Mouse (Mus musculus) small intestine, adult 2 months (tissue): Measurements from ENCODE around the gene Six5. TPM values are rescaled to one million over a fixed set of nuclear protein-coding genes. Genes with fewer than 3 reads are reported as not detected.
A peak's percentile ranks its signal among the peaks of the same experiment; 100 is the strongest.
"Not testable (repeated sequence)": the region's sequence is repeated elsewhere in the genome, so short reads cannot be mapped to it uniquely, and the experiment has no call there.

Experiments used
- H3K27ac ChIP-seq: fragments of 200-500 bp; 2 replicates; pipeline ENCODE4 v1.5.1; 2012; ENCODE audit warnings: low read depth, low read length, control low read depth, inconsistent platforms; ENCODE audit not compliant: insufficient read depth
- H3K27me3 ChIP-seq: fragments of 200-500 bp; 2 replicates; pipeline ENCODE4 v1.6.1; 2012; ENCODE audit warnings: mild to moderate bottlenecking, moderate library complexity, low read length, inconsistent platforms; ENCODE audit not compliant: control insufficient read depth, insufficient read depth
- H3K36me3 ChIP-seq: fragments of 200-500 bp; 2 replicates; pipeline ENCODE4 v1.6.1; 2012; ENCODE audit warnings: mild to moderate bottlenecking, low read length, control low read depth, inconsistent platforms; ENCODE audit not compliant: control insufficient read depth, insufficient read depth
- H3K4me1 ChIP-seq: fragments of 200-500 bp; 2 replicates; pipeline ENCODE4 v1.6.1; 2012; ENCODE audit warnings: low read length, inconsistent platforms, mixed read lengths; ENCODE audit not compliant: control insufficient read depth, insufficient read depth, insufficient read length
- H3K4me3 ChIP-seq: fragments of 200-500 bp; 2 replicates; pipeline ENCODE4 v1.5.1; 2012; ENCODE audit warnings: low read depth, mild to moderate bottlenecking, control low read depth, inconsistent platforms, low read length, moderate library complexity
- CTCF ChIP-seq: fragments of 200-500 bp; IDR thresholded peaks from 2 replicates; pipeline ENCODE4 v1.5.1; 2012; ENCODE audit warnings: low read depth, mild to moderate bottlenecking, control low read depth, inconsistent platforms, low read length, moderate library complexity, mixed read lengths; ENCODE audit not compliant: insufficient replicate concordance, insufficient read length; ENCODE audit errors: extremely low read depth
- POLR2A ChIP-seq: fragments of 200-500 bp; IDR thresholded peaks from 2 replicates; pipeline ENCODE4 v1.6.1; 2012; ENCODE audit warnings: low read depth, mild to moderate bottlenecking, control low read depth, inconsistent platforms, low read length, moderate library complexity
- WGBS: fragments of 180-500 bp; shearing (Covaris S2); methylation state at CpG from one replicate; pipeline ENCODE4 v1.1.7; 2018; 5-methylcytosine and 5-hydroxymethylcytosine counted together
- polyA plus RNA-seq: library from polyadenylated mRNA; depleted of rRNA; stranded (reverse); fragments of >200 nt; gene quantifications from 2 replicates; pipeline ENCODE4 v1.2.3, GENCODE M21; 2012

Six5 gene
- polyA plus RNA-seq, 1 experiment: 14.1 TPM

GRCm38 (mm10) chr7:19067935-19068334 is 26.5 kb upstream of the Six5 start:
- 47% methylated on average over 14 of the region's 14 CpGs for WGBS
- Histone ChIP-seq H3K27ac (no peak overlapping the region), H3K4me1 (no peaks in the 10 kb centered on the region), H3K4me3 (no peak overlapping the region), H3K27me3 (peaks cover 19% of the 10 kb centered on the region), H3K36me3 (no peaks in the 10 kb centered on the region)
- TF ChIP-seq CTCF (no peak), POLR2A (no peak)

GRCm38 (mm10) chr7:19068707-19069106 is 25.7 kb upstream of the Six5 start:
- Histone ChIP-seq H3K4me3 (no peak overlapping the region), H3K4me1 (no peaks in the 10 kb centered on the region), H3K27me3 (peaks cover 19% of the 10 kb centered on the region), H3K27ac (no peak overlapping the region), H3K36me3 (no peaks in the 10 kb centered on the region)
- TF ChIP-seq POLR2A: no peak
- TF ChIP-seq CTCF: peak; percentile 39; the same call in 1 of the 2 replicates
- 0% methylated on average over 2 of the region's 2 CpGs for WGBS

DNA sequence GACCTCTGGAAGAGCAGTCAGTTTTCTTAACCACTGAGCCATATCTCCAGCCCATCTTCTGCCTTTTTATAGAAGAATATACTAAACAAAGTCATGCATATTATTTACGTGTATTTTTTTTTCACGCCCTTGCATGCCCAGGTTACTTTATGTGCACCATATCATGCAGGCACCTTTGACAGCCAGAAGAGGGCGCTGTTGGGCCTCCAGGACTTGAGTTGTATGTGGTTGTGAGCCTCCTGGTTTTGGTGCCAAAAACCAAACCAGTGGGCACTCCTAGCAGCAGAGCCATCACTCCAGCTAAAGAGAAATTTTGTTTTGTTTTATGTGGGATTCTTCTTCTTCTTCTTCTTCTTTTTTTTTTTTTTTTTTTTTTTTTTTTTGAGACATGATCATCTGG is 24.9 kb upstream of the Six5 start:
- WGBS: 53% methylated on average over 3 of the region's 3 CpGs
- H3K36me3 ChIP-seq: no peaks in the 10 kb centered on the region

GRCm38 (mm10) chr7:19071024-19071423 is 23.4 kb upstream of the Six5 start:
- not testable (repeated sequence) for H3K27ac ChIP-seq, H3K4me3 ChIP-seq, H3K4me1 ChIP-seq, H3K36me3 ChIP-seq
- H3K27me3 ChIP-seq: peaks cover 12% of the 10 kb centered on the region
- 42% methylated on average over 3 of the region's 3 CpGs for WGBS

More for the DNA sequence above, 24.9 kb upstream of the Six5 start:
- no peak for TF ChIP-seq POLR2A
- TF ChIP-seq CTCF: peak; percentile 51; the same call in 1 of the 2 replicates
- peaks cover 19% of the 10 kb centered on the region for H3K27me3 ChIP-seq
- H3K4me1 ChIP-seq: no peaks in the 10 kb centered on the region
- H3K4me3 ChIP-seq: no peak overlapping the region
- no peak overlapping the region for H3K27ac ChIP-seq

DNA sequence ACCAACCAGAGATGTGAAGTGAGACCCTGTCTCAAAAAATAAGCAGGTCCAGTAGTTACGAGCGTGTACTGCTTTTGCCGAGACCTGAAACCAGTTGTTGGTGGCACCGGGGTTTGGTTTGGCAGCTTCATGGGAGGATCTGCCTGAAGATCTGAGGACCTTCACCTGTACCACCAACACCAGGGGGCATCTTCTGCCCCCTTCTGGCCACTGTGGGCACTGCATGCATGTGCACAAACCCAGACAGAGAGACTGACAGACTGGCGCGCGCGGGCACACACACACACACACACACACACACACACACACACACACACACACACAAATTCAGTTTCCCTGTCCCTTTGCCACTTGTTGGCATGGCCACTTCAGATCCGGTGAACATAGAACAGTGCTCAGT is 20.9 kb upstream of the Six5 start:
- 78% methylated on average over 9 of the region's 9 CpGs for WGBS
- no peak overlapping the region for H3K4me3 ChIP-seq
- no peaks in the 10 kb centered on the region for H3K36me3 ChIP-seq
- H3K27me3 ChIP-seq: peaks cover 6% of the 10 kb centered on the region; the same call in 1 of the 2 replicates
- no peak overlapping the region for H3K27ac ChIP-seq
- peaks cover 10% of the 10 kb centered on the region for H3K4me1 ChIP-seq
- TF ChIP-seq POLR2A: no peak
- TF ChIP-seq CTCF: peak; percentile 48; the same call in 1 of the 2 replicates

DNA sequence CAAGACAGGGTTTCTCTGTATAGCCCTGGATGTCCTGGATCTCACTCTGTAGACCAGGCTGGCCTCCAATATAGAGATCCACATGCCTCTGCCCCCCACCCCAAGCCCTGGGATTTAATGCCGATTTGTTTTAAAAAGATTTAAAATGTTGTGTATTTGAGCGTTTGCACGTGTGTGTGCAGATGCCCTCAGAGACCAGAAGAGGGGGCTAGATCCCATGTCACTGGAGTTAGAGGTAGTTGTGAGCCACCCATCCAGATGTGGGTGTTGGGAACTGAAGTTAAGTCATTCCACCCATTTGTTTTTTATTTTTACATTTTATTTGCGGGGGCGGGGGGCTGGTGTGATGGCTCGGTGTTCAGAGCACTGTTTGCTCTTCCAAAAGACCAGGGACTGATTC is 19.9 kb upstream of the Six5 start:
- H3K4me3 ChIP-seq: no peak overlapping the region
- no peaks in the 10 kb centered on the region for H3K36me3 ChIP-seq
- H3K27me3 ChIP-seq: peaks cover 6% of the 10 kb centered on the region; the same call in 1 of the 2 replicates
- peaks cover 10% of the 10 kb centered on the region for H3K4me1 ChIP-seq
- 92% methylated on average over 6 of the region's 6 CpGs for WGBS
- no peak overlapping the region for H3K27ac ChIP-seq
- TF ChIP-seq CTCF (no peak), POLR2A (no peak)

DNA sequence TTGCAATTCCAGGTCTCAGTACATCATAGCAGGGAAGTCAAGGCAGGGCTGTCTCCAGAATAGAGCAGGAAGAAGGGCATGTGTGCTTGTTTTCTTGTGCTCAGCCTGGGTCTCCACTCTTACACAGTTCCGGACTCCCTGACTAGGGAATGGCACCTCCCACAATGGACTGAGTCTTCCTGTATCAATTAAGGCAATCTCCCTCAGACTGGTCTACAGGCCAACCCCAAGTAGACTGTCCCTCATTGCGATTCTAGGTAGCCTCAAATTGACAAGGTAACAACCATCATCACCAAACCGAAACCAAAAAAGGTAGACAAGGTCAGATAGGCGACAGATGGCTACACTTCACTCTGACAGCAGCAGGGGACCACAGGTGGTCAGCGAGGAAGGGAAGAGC is 19.2 kb upstream of the Six5 start:
- WGBS: 36% methylated on average over 5 of the region's 5 CpGs
- TF ChIP-seq POLR2A (no peak), CTCF (no peak)

More for the DNA sequence above, 19.2 kb upstream of the Six5 start:
- Histone ChIP-seq H3K27ac (no peak overlapping the region), H3K4me1 (peaks cover 10% of the 10 kb centered on the region), H3K4me3 (peak overlapping the region; percentile 62), H3K27me3 (peaks cover 6% of the 10 kb centered on the region; the same call in 1 of the 2 replicates), H3K36me3 (no peaks in the 10 kb centered on the region)
